8 mouse cellular contexts compared by ENCODE assay signal in genomic region chr12:73585241-73585801, GRCm38 (mm10). TPM values are rescaled to one million over a fixed set of nuclear protein-coding genes. Genes with fewer than 3 reads are reported as not detected.
A peak's percentile ranks its signal among the peaks of the same experiment; 100 is the strongest.
DNase-seq lines count a peak whose midpoint lies in the region; ATAC-seq and TF ChIP-seq lines count a peak whose summit lies in the region.

No protein-coding gene starts in this region.

- peaks cover 36% of the 10 kb centered on the region for H3K27me3 ChIP-seq in erythroblast, embryonic 14.5 days (ENCODE audit: control insufficient read depth)
- H3K27me3 ChIP-seq in forebrain, embryonic 14.5 days (replicated peaks; ENCODE audit: control insufficient read depth, insufficient read depth, low read length), result peaks cover 15% of the 10 kb centered on the region
- H3K27me3 ChIP-seq in kidney, postnatal 0 days (ENCODE audit: insufficient read depth, low read length), result peaks cover 5% of the 10 kb centered on the region; the same call in 1 of the 2 replicates
- no peaks in the 10 kb centered on the region for H3K27me3 ChIP-seq in midbrain, postnatal 0 days (ENCODE audit: insufficient read depth, low read length)

- no peak overlapping the region for H3K27ac ChIP-seq in forebrain, embryonic 14.5 days (ENCODE audit: low read depth, low read length)
- peak overlapping the region; percentile 86 for H3K27ac ChIP-seq in kidney, postnatal 0 days
- H3K27ac ChIP-seq in midbrain, postnatal 0 days (ENCODE audit: low read depth, low read length), result no peak overlapping the region

- H3K4me3 ChIP-seq in erythroblast, embryonic 14.5 days (replicated peaks), result peak overlapping the region; percentile 36
- H3K4me3 ChIP-seq in forebrain, embryonic 14.5 days (ENCODE audit: low read depth, low read length), result peak overlapping the region; percentile 60
- H3K4me3 ChIP-seq in kidney, postnatal 0 days (replicated peaks; ENCODE audit: low read depth, low read length), result peak overlapping the region; percentile 75
- H3K4me3 ChIP-seq in midbrain, postnatal 0 days (ENCODE audit: low read depth, low read length), result peak overlapping the region; percentile 68

- no peak for TF ChIP-seq CTCF in kidney, postnatal 0 days (IDR thresholded peaks at IDR 0.05; ENCODE audit: low read depth)
- no peak for TF ChIP-seq CTCF in midbrain, postnatal 0 days (IDR thresholded peaks at IDR 0.05)

- no peaks in the 10 kb centered on the region for H3K36me3 ChIP-seq in erythroblast, embryonic 14.5 days (ENCODE audit: control insufficient read depth)
- no peaks in the 10 kb centered on the region for H3K36me3 ChIP-seq in forebrain, embryonic 14.5 days (ENCODE audit: control insufficient read depth, insufficient read depth, low read length)
- no peaks in the 10 kb centered on the region for H3K36me3 ChIP-seq in kidney, postnatal 0 days (ENCODE audit: insufficient read depth, low read length)
- H3K36me3 ChIP-seq in midbrain, postnatal 0 days (ENCODE audit: insufficient read depth, low read length), result no peaks in the 10 kb centered on the region

- H3K4me1 ChIP-seq in erythroblast, embryonic 14.5 days (ENCODE audit: control insufficient read depth), result no peaks in the 10 kb centered on the region
- no peaks in the 10 kb centered on the region; the same call in 1 of the 2 replicates for H3K4me1 ChIP-seq in forebrain, embryonic 14.5 days (ENCODE audit: control insufficient read depth, insufficient read depth, low read length)
- H3K4me1 ChIP-seq in kidney, postnatal 0 days (replicated peaks; ENCODE audit: insufficient read depth, low read length), result no peaks in the 10 kb centered on the region
- peaks cover 6% of the 10 kb centered on the region; the same call in 1 of the 2 replicates for H3K4me1 ChIP-seq in midbrain, postnatal 0 days (ENCODE audit: insufficient read depth, low read length)

- no peaks in the 10 kb centered on the region for H3K9me3 ChIP-seq in erythroblast, embryonic 14.5 days (ENCODE audit: control insufficient read depth, low read length)
- H3K9me3 ChIP-seq in forebrain, embryonic 14.5 days (replicated peaks; ENCODE audit: control insufficient read depth, low read length), result no peaks in the 10 kb centered on the region
- no peaks in the 10 kb centered on the region for H3K9me3 ChIP-seq in kidney, postnatal 0 days (replicated peaks; ENCODE audit: low read length)
- H3K9me3 ChIP-seq in midbrain, postnatal 0 days (ENCODE audit: low read length), result no peaks in the 10 kb centered on the region

- H3K4me2 ChIP-seq in forebrain, embryonic 14.5 days (ENCODE audit: low read length), result peak overlapping the region; percentile 94
- H3K4me2 ChIP-seq in kidney, postnatal 0 days (ENCODE audit: low read length), result peak overlapping the region; percentile 96
- H3K4me2 ChIP-seq in midbrain, postnatal 0 days (ENCODE audit: low read depth, low read length, poor library complexity, severe bottlenecking), result peak overlapping the region; percentile 88

- H3K9ac ChIP-seq in forebrain, embryonic 14.5 days (ENCODE audit: low read length), result peak overlapping the region; percentile 78
- peak overlapping the region; percentile 81 for H3K9ac ChIP-seq in kidney, postnatal 0 days (ENCODE audit: low read depth, low read length)
- peak overlapping the region; percentile 67 for H3K9ac ChIP-seq in midbrain, postnatal 0 days (replicated peaks; ENCODE audit: low read length, poor library complexity, severe bottlenecking)

- under 1% methylated on average over 33 of the region's 33 CpGs for WGBS in forebrain, embryonic 14.5 days
- WGBS in kidney, postnatal 0 days, result under 1% methylated on average over 33 of the region's 33 CpGs
- 1% methylated on average over 33 of the region's 33 CpGs for WGBS in midbrain, postnatal 0 days

- no peak for ATAC-seq in erythroblast, adult 5-6 weeks (replicated peaks; ENCODE audit: low FRiP score, poor library complexity, severe bottlenecking)
- ATAC-seq in forebrain, embryonic 14.5 days, result peak; percentile 49
- ATAC-seq in kidney, postnatal 0 days (replicated peaks; ENCODE audit: low FRiP score, low read depth), result 0 out of 2 replicates have a peak, but pooled peaks have one; percentile 14
- ATAC-seq in midbrain, postnatal 0 days (ENCODE audit: low FRiP score), result peak; percentile 36; the same call in 1 of the 2 replicates

- peak; percentile 49 for DNase-seq in CD4-positive helper T cell, adult 2 months (ENCODE audit: low read depth, low spot score)
- DNase-seq in forebrain, embryonic 14.5 days (ENCODE audit: low spot score), result peak; percentile 6
- DNase-seq in kidney, postnatal 0 days (ENCODE audit: low spot score), result no peak
- DNase-seq in midbrain, postnatal 0 days (ENCODE audit: low spot score), result no peak
- DNase-seq in frontal cortex, postnatal 14 days (ENCODE audit: low spot score in 2 of 2), result no peak
- no peak for DNase-seq in layer of hippocampus, postnatal 10 days (ENCODE audit: low spot score in 2 of 2)

RNA-seq across cellular contexts. Expression of gene Prkch, which starts 0.7 kb away (rescaled TPM):
- polyA plus RNA-seq in erythroblast, embryonic 14.5 days (2012), result 0.01 TPM in 2 replicates
- total RNA-seq in erythroblast, adult 5-6 weeks (2015; ENCODE audit: low replicate concordance), result 2.5 and 2.7 TPM in 2 replicates
- 2.1 and 2.4 TPM in 2 replicates for total RNA-seq in erythroblast, adult 5-6 weeks (2017; ENCODE audit: low replicate concordance)
- 4.7 and 6.7 TPM in 2 replicates for polyA plus RNA-seq in forebrain, embryonic 14.5 days (2014; fragmentation: Nextera tagmentation; extraction: Ambion mirVana)
- polyA plus RNA-seq in kidney, postnatal 0 days (2015; fragmentation: Nextera tagmentation; extraction: Ambion mirVana), result 10.4 and 11.2 TPM in 2 replicates
- 16.2 and 20.0 TPM in 2 replicates for total RNA-seq in midbrain, postnatal 0 days (2014; rRNA removed)
- polyA plus RNA-seq in midbrain, postnatal 0 days (2015; fragmentation: Nextera tagmentation; extraction: Ambion mirVana), result 6.9 and 9.9 TPM in 2 replicates
- 1 to 10 TPM; 5.6 to 7.0 TPM for total RNA-seq in layer of hippocampus, postnatal 10 days (2021)

RNA-seq across cellular contexts. Expression of gene Tmem30b, which starts 39.1 kb away (rescaled TPM):
- polyA plus RNA-seq in erythroblast, embryonic 14.5 days (2012), result not detected in 2 replicates
- total RNA-seq in erythroblast, adult 5-6 weeks (2015; ENCODE audit: low replicate concordance), result not detected in 2 replicates
- not detected in 2 replicates for total RNA-seq in erythroblast, adult 5-6 weeks (2017; ENCODE audit: low replicate concordance)
- polyA plus RNA-seq in forebrain, embryonic 14.5 days (2014; fragmentation: Nextera tagmentation; extraction: Ambion mirVana), result 0.11 and 0.23 TPM in 2 replicates
- polyA plus RNA-seq in kidney, postnatal 0 days (2015; fragmentation: Nextera tagmentation; extraction: Ambion mirVana), result 31.2 and 31.9 TPM in 2 replicates
- 0.38 and 1.2 TPM in 2 replicates for total RNA-seq in midbrain, postnatal 0 days (2014; rRNA removed)
- 0.36 and 0.53 TPM in 2 replicates for polyA plus RNA-seq in midbrain, postnatal 0 days (2015; fragmentation: Nextera tagmentation; extraction: Ambion mirVana)
- under 1 TPM in 1 of 2 experiments, not detected in 1; 0.13 TPM for total RNA-seq in layer of hippocampus, postnatal 10 days (2021)

Comparison
In these comparisons a context has a peak if more than half of its experiments do, and no peak if none do; other contexts are left out.
1. DNase-seq: peak in CD4-positive helper T cell, adult 2 months (single experiment) and forebrain, embryonic 14.5 days (single experiment); none in kidney, postnatal 0 days (single experiment), midbrain, postnatal 0 days (single experiment), frontal cortex, postnatal 14 days (0 of 2) and layer of hippocampus, postnatal 10 days (0 of 2).
2. RNA of gene Tmem30b, which starts 39.1 kb away (polyA plus RNA-seq): 31.2 to 31.9 TPM in kidney, postnatal 0 days; 0.36 to 0.53 TPM in midbrain, postnatal 0 days, 0.11 to 0.23 TPM in forebrain, embryonic 14.5 days and not detected in erythroblast, embryonic 14.5 days; every median in the first group is over 10 times any median in the second.
3. Peak in every context shown above with its lines, with median percentiles within 50 percentile points of each other: H3K4me3 ChIP-seq, H3K4me2 ChIP-seq and H3K9ac ChIP-seq.